Mouse (Mus musculus): ENCODE measurements at regions not wholly inside any gene's neighbourhood (a gene's known extent, or its start where the extent isn't known, plus 50 kb on each side); places are given as distances from the start of the nearest gene placed in this dataset.
A peak's percentile ranks its signal among the peaks of the same experiment; 100 is the strongest.

GRCm38 (mm10) chr8:8484546-8484945 is 176.5 kb downstream of the Efnb2 start:
- Histone ChIP-seq H3K4me2 (no peak overlapping the region), H3K4me3 (no peak overlapping the region), H3K9ac (no peak overlapping the region), H3K27ac (no peak overlapping the region), H3K4me1 (replicated peaks) (peaks cover 22% of the 10 kb centered on the region), H3K27me3 (no peaks in the 10 kb centered on the region), H3K36me3 (no peaks in the 10 kb centered on the region), H3K9me3 (replicated peaks) (no peaks in the 10 kb centered on the region)
- ATAC-seq (replicated peaks; ENCODE audit: insufficient number of reproducible peaks, insufficient read depth, low FRiP score, low read depth), result no peak
- 52% methylated on average over 8 of the region's 8 CpGs for WGBS

DNA sequence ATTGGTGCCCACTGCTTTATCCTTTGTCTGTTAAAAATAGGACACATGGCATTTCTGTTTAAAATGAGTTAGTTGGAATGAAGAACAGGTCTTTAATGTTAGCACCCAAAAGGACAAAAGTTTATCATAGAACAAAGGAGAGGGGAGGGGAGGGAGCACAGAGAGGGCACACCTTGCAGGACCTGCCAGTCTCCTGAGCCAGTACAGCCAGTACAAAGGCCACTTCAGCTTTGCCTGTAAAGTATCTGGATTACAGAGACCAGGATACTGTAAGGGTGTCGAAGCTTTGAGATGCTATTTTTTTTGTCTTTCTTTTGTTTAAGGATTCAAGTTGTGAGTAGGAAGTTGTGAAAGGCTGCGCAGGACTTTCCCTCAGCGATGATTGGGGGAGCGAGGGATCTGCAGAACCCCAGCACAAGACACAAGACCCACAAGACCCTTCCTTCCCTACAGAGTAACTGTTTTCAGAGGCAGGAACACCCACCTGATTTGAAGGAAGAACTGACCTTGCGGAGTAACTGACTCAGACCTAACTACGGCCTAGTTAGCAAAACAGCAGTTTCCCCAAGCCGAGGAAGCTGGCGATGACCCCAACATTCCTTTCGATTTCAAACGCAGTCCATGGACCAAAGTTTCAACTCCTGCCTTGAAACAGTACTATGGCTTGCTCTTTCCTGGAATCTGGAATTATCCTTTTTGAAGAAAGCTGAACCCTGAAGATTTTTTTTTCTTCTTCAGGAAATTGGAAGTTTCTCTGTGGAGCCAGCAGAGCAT is 178.1 kb downstream of the Efnb2 start:
- no peak overlapping the region for H3K4me2 ChIP-seq
- 67% methylated on average over 10 of the region's 10 CpGs for WGBS
- H3K27me3 ChIP-seq, result no peaks in the 10 kb centered on the region
- H3K9ac ChIP-seq, result no peak overlapping the region
- no peaks in the 10 kb centered on the region for H3K36me3 ChIP-seq
- ATAC-seq (replicated peaks; ENCODE audit: insufficient number of reproducible peaks, insufficient read depth, low FRiP score, low read depth), result no peak
- peaks cover 6% of the 10 kb centered on the region for H3K4me1 ChIP-seq (replicated peaks)
- H3K9me3 ChIP-seq (replicated peaks), result no peaks in the 10 kb centered on the region
- H3K4me3 ChIP-seq, result no peak overlapping the region
- no peak overlapping the region for H3K27ac ChIP-seq

DNA sequence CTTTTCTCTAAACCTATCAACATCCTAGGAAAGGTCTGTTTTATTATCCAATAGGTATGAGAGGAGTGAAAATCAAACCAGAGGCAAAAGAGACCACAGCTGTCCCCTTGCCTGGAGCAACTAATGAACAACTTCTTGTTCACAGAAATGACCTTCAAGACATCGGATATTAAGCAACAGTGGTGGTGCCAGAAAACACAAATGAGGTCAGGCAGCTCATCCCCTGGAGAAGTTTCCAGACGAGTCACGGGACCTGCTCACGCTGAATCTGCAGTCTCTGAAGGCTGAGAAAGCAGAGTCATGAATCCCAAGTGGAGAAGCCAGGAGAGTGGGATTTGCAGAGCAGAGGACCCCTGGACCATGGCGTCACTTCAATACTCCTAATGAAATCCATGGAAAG is 183.6 kb downstream of the Efnb2 start:
- no peaks in the 10 kb centered on the region for H3K27me3 ChIP-seq
- H3K4me1 ChIP-seq (replicated peaks), result no peaks in the 10 kb centered on the region
- no peak overlapping the region for H3K4me2 ChIP-seq
- H3K9me3 ChIP-seq (replicated peaks), result no peaks in the 10 kb centered on the region
- no peak overlapping the region for H3K9ac ChIP-seq
- no peak for ATAC-seq (replicated peaks; ENCODE audit: insufficient number of reproducible peaks, insufficient read depth, low FRiP score, low read depth)
- WGBS, result 60% methylated on average over 5 of the region's 5 CpGs
- H3K4me3 ChIP-seq, result no peak overlapping the region
- no peak overlapping the region for H3K27ac ChIP-seq
- no peaks in the 10 kb centered on the region for H3K36me3 ChIP-seq

DNA sequence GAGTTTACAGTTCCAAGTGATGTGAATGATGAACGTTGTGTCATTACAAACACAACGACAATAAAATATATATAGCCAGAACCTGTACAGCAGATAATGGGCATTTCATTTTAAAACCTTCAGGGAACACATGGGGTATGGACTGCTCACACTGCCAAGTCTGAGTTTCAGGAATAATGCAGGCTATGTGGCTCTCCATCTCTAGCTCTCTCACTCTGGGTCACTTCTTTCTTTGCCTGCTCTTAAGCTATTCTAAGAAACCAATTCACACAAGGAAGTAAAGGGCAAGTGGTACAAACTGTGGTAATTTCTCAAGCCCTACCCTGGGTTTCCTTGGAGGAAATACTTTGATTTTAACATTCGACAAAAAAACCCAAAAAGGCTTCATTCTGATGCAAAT is 192.5 kb downstream of the Efnb2 start:
- H3K4me1 ChIP-seq (replicated peaks), result no peaks in the 10 kb centered on the region
- WGBS, result 55% methylated on average over 3 of the region's 3 CpGs
- no peak overlapping the region for H3K4me2 ChIP-seq
- H3K27me3 ChIP-seq, result no peaks in the 10 kb centered on the region
- H3K36me3 ChIP-seq, result no peaks in the 10 kb centered on the region
- no peak for ATAC-seq (replicated peaks; ENCODE audit: insufficient number of reproducible peaks, insufficient read depth, low FRiP score, low read depth)
- H3K27ac ChIP-seq, result no peak overlapping the region
- no peaks in the 10 kb centered on the region for H3K9me3 ChIP-seq (replicated peaks)
- H3K4me3 ChIP-seq, result no peak overlapping the region
- no peak overlapping the region for H3K9ac ChIP-seq

DNA sequence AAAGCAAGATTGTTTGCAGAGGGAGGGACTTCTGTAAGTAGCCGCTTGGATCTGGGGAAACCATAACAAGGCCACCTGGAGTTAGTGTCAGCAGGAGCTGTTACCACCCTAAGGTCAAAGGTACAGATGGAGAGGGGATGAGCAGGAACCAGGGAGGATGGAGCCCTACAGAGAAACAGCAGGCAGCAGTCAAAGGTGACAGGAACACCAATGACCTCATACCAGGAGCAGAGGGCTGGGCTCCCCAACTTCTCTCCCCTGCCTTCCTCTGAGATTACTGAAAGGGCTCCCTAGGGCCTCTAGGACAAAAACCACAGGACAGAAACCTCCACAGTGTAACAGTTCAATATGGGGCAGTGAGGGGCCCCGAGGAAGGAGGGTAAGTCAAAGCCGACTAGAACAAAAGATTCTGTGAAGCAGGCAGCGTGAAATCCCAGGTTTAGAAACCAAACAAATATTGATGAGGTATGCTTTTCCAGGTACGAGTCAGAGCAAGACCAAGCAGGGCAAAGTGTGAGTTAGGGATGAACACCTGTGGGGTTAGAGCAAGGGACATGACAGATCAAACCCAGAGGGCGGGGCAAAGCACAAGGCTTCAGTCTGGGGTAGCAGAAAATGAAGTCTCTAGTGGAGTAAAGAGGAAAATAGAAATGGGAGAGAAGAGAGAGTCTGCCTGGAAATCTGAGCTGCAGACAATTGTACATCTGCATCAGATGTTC is 194.4 kb downstream of the Efnb2 start:
- Histone ChIP-seq H3K9me3 (replicated peaks) (no peaks in the 10 kb centered on the region), H3K4me2 (no peak overlapping the region), H3K27ac (no peak overlapping the region), H3K27me3 (no peaks in the 10 kb centered on the region), H3K9ac (no peak overlapping the region), H3K36me3 (no peaks in the 10 kb centered on the region), H3K4me1 (replicated peaks) (no peaks in the 10 kb centered on the region), H3K4me3 (no peak overlapping the region)
- no peak for ATAC-seq (replicated peaks; ENCODE audit: insufficient number of reproducible peaks, insufficient read depth, low FRiP score, low read depth)
- 27% methylated on average over 6 of the region's 6 CpGs for WGBS

- WGBS, result 30% methylated on average over 2 of the region's 2 CpGs
- H3K9me3 ChIP-seq (replicated peaks), result no peaks in the 10 kb centered on the region
These were observed 198.6 kb downstream of the Efnb2 start for GRCm38 (mm10) chr8:8462455-8462854.

DNA sequence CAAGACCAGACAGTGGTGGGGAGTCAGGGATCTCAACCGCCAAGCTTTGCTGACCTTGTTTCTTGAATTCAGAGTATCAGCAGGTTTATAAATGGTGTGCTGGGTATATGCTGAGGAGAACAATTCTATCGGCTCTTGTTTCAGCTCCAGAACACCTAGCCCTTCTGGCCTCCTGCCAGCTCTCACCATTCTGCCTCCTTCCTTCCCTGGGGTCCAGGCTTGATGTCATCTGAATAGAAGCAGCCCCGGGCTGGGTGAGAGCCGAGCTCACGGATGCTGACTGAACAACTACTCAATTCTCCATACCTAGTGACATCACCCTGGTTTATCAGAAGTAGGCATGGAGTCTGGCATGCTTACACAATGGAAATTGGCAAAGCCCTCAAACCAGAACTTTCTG is 203.5 kb downstream of the Efnb2 start:
- H3K9ac ChIP-seq, result no peak overlapping the region
- no peaks in the 10 kb centered on the region for H3K9me3 ChIP-seq (replicated peaks)
- peaks cover 8% of the 10 kb centered on the region for H3K4me1 ChIP-seq (replicated peaks)
- peak overlapping the region; percentile 3; the same call in 1 of the 2 replicates for H3K4me2 ChIP-seq
- no peaks in the 10 kb centered on the region for H3K27me3 ChIP-seq
- no peaks in the 10 kb centered on the region for H3K36me3 ChIP-seq
- WGBS, result 21% methylated on average over 5 of the region's 5 CpGs
- ATAC-seq (replicated peaks; ENCODE audit: insufficient number of reproducible peaks, insufficient read depth, low FRiP score, low read depth), result 0 out of 2 replicates have a peak, but pooled peaks have one; percentile 10
- H3K27ac ChIP-seq, result no peak overlapping the region
- H3K4me3 ChIP-seq, result no peak overlapping the region

More at GRCm38 (mm10) chr8:8462455-8462854, 198.6 kb downstream of the Efnb2 start:
- H3K9ac ChIP-seq, result no peak overlapping the region
- H3K4me2 ChIP-seq, result no peak overlapping the region
- no peaks in the 10 kb centered on the region for H3K27me3 ChIP-seq
- no peak overlapping the region for H3K27ac ChIP-seq
- ATAC-seq (replicated peaks; ENCODE audit: insufficient number of reproducible peaks, insufficient read depth, low FRiP score, low read depth), result no peak
- H3K36me3 ChIP-seq, result no peaks in the 10 kb centered on the region
- H3K4me1 ChIP-seq (replicated peaks), result peaks cover 2% of the 10 kb centered on the region
- no peak overlapping the region for H3K4me3 ChIP-seq

DNA sequence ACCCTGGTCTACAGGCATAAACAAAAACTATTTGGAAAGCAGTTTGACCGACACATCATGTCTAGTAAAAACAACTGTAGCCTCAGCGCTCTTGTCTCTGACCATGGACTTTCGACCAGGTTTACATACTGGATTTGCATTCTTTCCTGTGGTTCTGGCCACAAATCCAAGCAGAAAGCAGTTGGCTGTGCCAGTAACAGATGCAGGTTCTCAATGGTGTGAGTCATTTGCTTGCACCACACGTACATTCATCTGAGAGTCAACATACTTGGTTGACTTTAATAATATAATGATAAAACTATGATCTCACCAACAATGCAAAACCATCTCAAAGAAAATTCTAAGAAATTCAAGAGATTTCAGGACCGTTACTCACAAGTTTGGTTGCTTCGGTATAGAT is 207.1 kb downstream of the Efnb2 start:
- Histone ChIP-seq H3K9me3 (replicated peaks) (no peaks in the 10 kb centered on the region), H3K36me3 (no peaks in the 10 kb centered on the region), H3K4me3 (no peak overlapping the region), H3K27ac (no peak overlapping the region), H3K27me3 (no peaks in the 10 kb centered on the region), H3K9ac (no peak overlapping the region), H3K4me2 (no peak overlapping the region), H3K4me1 (replicated peaks) (peaks cover 8% of the 10 kb centered on the region)
- ATAC-seq (replicated peaks; ENCODE audit: insufficient number of reproducible peaks, insufficient read depth, low FRiP score, low read depth), result no peak
- WGBS, result 83% methylated on average over 6 of the region's 6 CpGs

DNA sequence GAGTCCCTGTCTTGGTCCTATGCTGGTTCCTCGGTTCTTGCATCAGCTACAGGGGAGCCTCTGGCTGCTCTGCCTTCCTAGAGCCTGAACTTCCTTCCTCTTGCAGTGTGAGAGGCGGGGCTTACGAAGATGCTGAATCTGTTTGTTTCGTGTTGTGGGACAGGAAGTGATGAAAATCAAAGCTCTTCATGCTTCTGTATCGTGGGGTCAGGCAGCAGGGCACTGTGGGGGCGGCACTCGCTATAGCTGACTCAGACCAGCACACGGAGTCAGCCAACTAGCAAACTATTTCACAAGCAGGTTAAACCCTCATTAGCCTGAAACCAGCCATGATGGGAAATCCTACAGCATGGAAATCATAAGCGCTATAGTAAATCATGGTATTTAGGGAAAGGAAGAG is 208.8 kb downstream of the Efnb2 start:
- no peak overlapping the region for H3K9ac ChIP-seq
- no peak overlapping the region for H3K4me3 ChIP-seq
- H3K36me3 ChIP-seq, result no peaks in the 10 kb centered on the region
- no peak overlapping the region for H3K27ac ChIP-seq
- H3K4me1 ChIP-seq (replicated peaks), result peaks cover 4% of the 10 kb centered on the region
- no peak overlapping the region for H3K4me2 ChIP-seq
- WGBS, result 60% methylated on average over 9 of the region's 9 CpGs
- no peaks in the 10 kb centered on the region for H3K9me3 ChIP-seq (replicated peaks)
- no peak for ATAC-seq (replicated peaks; ENCODE audit: insufficient number of reproducible peaks, insufficient read depth, low FRiP score, low read depth)
- H3K27me3 ChIP-seq, result no peaks in the 10 kb centered on the region

DNA sequence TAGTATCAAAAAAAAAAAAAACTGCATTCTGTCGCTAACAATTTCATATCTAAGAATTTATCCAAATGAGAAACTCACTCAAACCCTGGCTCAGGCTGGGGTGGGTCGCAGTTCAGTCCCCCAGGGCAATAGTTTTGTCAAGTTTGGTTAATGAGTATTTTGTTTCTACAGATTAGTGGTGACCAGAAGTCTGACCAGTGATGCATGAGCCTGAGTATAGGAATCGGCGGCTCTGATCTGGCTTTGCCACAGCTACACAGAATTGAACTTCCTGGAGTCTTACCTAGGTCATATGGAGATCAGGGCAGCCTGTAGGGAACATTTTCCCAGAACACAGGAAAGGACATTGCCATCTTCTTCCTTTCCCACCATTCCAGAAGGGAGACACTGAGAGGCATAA is 212.1 kb downstream of the Efnb2 start:
- Histone ChIP-seq H3K9me3 (replicated peaks) (no peaks in the 10 kb centered on the region), H3K4me3 (no peak overlapping the region), H3K27ac (no peak overlapping the region), H3K4me1 (replicated peaks) (no peaks in the 10 kb centered on the region), H3K9ac (no peak overlapping the region), H3K27me3 (no peaks in the 10 kb centered on the region), H3K4me2 (no peak overlapping the region), H3K36me3 (no peaks in the 10 kb centered on the region)
- 87% methylated on average over 4 of the region's 4 CpGs for WGBS
- no peak for ATAC-seq (replicated peaks; ENCODE audit: insufficient number of reproducible peaks, insufficient read depth, low FRiP score, low read depth)

DNA sequence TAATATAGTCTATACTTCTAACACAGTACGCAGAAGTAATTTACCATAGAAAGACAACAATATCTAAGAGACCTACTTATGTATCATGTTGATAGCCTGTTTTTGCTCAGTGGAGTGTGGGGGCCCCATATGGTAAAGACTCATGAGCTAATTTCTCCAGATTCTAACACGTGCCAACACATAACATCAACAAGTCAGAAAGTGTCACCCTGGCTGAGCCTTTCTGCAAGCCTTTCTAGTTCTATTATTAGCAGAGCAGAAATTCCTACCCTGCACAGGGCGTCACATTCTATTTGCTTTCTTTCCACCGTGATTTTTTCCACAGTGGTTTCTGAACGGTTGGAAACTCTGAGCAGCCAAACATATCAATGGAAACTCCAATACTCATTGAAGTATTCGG is 219.5 kb downstream of the Efnb2 start:
- Histone ChIP-seq H3K36me3 (no peaks in the 10 kb centered on the region), H3K27ac (peak overlapping the region; percentile 66), H3K9me3 (replicated peaks) (no peaks in the 10 kb centered on the region), H3K4me2 (peak overlapping the region; percentile 58), H3K27me3 (no peaks in the 10 kb centered on the region), H3K9ac (no peak overlapping the region), H3K4me1 (replicated peaks) (peaks cover 19% of the 10 kb centered on the region), H3K4me3 (no peak overlapping the region)
- peak; percentile 83 for ATAC-seq (replicated peaks; ENCODE audit: insufficient number of reproducible peaks, insufficient read depth, low FRiP score, low read depth)
- WGBS, result 29% methylated on average over 6 of the region's 6 CpGs

Data from heart, embryonic 15.5 days (tissue).